Mouse (Mus musculus): ENCODE results near the gene Olfr154. TPM values are rescaled to one million over a fixed set of nuclear protein-coding genes. Genes with fewer than 3 reads are reported as not detected.
"Not testable (repeated sequence)": the region's sequence is repeated elsewhere in the genome, so short reads cannot be mapped to it uniquely, and the experiment has no call there.

Olfr154 gene
- not detected for total RNA-seq (2021)
- long read RNA-seq, experiment 1: 0 reads
- long read RNA-seq, experiment 2: 0 reads

DNA sequence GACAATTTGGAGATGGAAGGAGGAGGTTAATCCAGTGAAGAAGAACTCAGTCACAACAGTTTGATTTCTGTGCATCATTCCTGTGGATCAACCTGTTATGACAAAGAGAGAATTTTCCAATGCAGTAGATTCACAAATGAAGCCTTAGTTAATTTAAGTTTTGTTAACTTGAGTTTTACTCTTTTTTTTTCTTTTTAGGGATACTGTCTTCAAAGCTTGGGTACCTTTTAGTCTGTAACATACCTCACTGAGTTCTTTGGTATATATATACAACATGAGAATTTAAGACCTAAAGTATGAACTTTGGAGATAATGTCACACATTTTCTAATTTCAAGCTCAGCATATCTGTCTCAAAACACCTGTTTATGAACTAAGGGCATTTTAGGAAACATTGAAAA lies at the start of gene Olfr154:
TSS of gene Olfr154 (minus strand) at position 101 of the 400 bp plus-strand sequence.
- DNase-seq (ENCODE audit: low spot score in 2 of 2): not testable (repeated sequence)

DNA sequence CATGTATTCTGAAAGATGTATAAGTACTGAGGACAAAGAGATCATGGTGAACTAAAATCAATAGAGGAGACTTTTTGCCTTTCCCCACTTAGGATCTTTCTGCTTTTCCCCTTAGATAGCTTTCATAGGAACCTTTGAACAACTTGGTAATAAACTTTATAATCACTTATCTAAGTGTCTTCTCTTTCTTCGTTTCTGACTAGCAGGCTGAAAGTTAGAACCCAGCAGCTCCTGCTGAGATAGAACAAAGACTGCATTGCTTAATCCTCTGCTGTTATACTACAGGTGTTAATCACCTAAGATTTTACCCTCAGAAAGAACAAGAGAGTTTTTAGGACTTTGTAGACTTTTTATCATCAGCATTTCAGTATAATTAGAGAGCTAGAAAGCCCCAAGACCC lies 46.9 kb upstream of the Olfr154 start:
- DNase-seq (ENCODE audit: low spot score in 2 of 2): no peak

DNA sequence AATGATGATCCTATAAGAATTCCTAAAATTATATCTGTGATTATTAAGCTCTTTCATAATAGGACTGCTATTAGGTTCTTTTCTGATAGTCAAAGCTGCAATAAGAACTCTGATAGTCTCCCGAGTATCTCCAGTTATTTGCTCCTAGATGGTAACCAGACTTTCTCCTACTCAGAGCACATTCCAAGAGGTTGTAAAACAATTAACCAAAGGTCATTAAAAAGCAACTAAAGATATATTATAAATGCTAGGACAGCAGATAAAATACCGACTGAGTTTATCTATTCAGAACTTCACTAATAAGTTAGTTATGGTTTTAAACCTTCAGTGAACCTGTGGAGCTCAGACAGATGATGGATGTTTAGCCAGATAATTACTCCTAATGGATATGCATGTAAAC lies 46.4 kb upstream of the Olfr154 start:
- not testable (repeated sequence) for DNase-seq (ENCODE audit: low spot score in 2 of 2)

DNA sequence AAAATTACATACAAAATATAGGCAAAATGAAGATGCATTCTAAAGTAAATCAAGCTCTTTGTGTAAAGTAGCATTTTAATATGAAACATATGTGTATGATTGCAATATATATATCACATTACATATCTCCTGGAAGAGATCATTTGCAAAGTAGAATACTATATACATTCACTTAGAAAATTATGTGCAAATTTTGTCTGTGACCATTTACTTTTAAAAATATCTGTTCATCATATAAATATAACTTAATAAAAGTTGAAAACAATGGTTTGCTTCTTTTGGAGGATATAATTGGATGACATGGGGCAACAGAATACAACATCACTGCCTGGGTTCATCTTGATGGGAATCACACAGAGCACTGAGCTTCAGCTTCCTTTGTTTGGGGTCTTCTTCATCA lies 24.9 kb upstream of the Olfr154 start, which contains the start of gene Olfr1008:
TSS of gene Olfr1008 (plus strand) at position 301 of the 400 bp plus-strand sequence.
- no peak for DNase-seq (ENCODE audit: low spot score in 2 of 2)

DNA sequence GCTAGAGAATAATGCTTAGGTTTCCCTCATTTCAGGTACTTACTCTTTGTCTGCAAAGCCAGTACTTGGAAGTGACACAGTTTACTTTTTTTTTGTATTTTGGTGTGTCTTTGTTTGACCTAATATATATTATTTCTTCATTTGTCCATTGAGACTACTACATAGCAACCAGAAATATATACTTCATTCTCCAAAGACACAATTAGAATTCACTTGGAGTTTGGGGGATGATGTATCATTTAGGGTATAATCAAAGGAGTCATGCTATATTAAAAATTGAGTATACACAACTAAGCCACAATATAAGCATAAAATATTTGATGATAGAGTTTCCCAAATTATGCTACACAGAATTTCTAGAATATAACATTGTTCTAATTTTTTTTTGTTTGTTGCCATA lies 14.4 kb upstream of the Olfr154 start, which contains the start of gene Olfr1006:
TSS of gene Olfr1006 (minus strand) at position 101 of the 400 bp plus-strand sequence.
- no peak for DNase-seq (ENCODE audit: low spot score in 2 of 2)

DNA sequence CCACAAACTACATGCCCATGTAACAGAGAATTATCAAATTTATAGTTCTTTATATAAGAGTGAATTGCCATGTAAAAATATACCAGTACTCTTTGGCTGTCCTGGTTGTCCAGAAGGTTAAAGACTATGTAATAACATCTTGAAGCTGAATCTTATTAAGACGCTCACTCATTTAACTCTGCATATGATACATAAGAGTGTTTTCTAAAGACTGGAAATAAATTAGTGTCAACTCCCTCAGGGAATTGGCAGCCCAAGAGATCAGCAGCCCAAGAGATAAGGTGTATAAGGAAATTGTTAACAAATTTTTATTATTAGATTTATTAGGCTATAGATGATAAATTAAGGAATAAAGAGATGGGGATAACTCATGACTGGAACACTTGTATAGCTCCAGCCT lies 13.7 kb downstream of the Olfr154 start, which contains the start of gene Olfr1002:
TSS of gene Olfr1002 (minus strand) at position 101 of the 400 bp plus-strand sequence.
- DNase-seq (ENCODE audit: low spot score in 2 of 2): no peak

Other genes starting within 250 kb of the Olfr154 start
- gene Olfr993, start 249.6 kb downstream of the Olfr154 start, total RNA-seq (2021): not detected
- gene Olfr994, start 228.0 kb downstream of the Olfr154 start, total RNA-seq (2021): not detected
- gene Olfr995, start 220.8 kb downstream of the Olfr154 start, total RNA-seq (2021): not detected
- gene 4833423E24Rik, start 145.4 kb downstream of the Olfr154 start, total RNA-seq (2021): under 1 TPM; 0.13 to 0.20 TPM
- not detected for gene Olfr996, start 85.2 kb downstream of the Olfr154 start, total RNA-seq (2021)
- not detected for gene Olfr998, start 75.5 kb downstream of the Olfr154 start, total RNA-seq (2021)
- not detected for gene Olfr1000, start 52.6 kb downstream of the Olfr154 start, total RNA-seq (2021)
- not detected for gene Olfr1002, start 13.8 kb downstream of the Olfr154 start, total RNA-seq (2021)
- gene Olfr1006, start 14.3 kb upstream of the Olfr154 start, total RNA-seq (2021): not detected
- not detected for gene Olfr1008, start 25.0 kb upstream of the Olfr154 start, total RNA-seq (2021)
- gene Olfr1009, start 51.0 kb upstream of the Olfr154 start, total RNA-seq (2021): not detected
- gene Olfr1012, start 98.3 kb upstream of the Olfr154 start, total RNA-seq (2021): not detected
- not detected for gene Olfr1013, start 102.6 kb upstream of the Olfr154 start, total RNA-seq (2021)
- not detected for gene Olfr1014, start 108.3 kb upstream of the Olfr154 start, total RNA-seq (2021)
- not detected for gene Olfr1015, start 117.6 kb upstream of the Olfr154 start, total RNA-seq (2021)
- not detected for gene Olfr1016, start 138.1 kb upstream of the Olfr154 start, total RNA-seq (2021)
- not detected for gene Olfr1018, start 154.0 kb upstream of the Olfr154 start, total RNA-seq (2021)
- not detected for gene Olfr1019, start 181.0 kb upstream of the Olfr154 start, total RNA-seq (2021)
- not detected for gene Olfr1020, start 182.6 kb upstream of the Olfr154 start, total RNA-seq (2021)
- gene Olfr1022, start 204.1 kb upstream of the Olfr154 start, total RNA-seq (2021): not detected
- gene Olfr1023, start 221.2 kb upstream of the Olfr154 start, total RNA-seq (2021): not detected
- gene Olfr1024, start 240.6 kb upstream of the Olfr154 start, total RNA-seq (2021): not detected